Mouse (Mus musculus) urinary bladder, postnatal 10 days (tissue): ENCODE results near the gene Selp.

Source experiments
- DNase-seq: peaks from one replicate; pipeline ENCODE4 v3.0.0; 2022; ENCODE audit warnings: low spot score

The Selp gene

GRCm38 (mm10) chr1:164114947-164115493 lies at the start of gene Selp:
Selp (plus strand) TSS chr1:164115264.
- DNase-seq, result no peak

GRCm38 (mm10) chr1:164069261-164069660 lies 45.8 kb upstream of the Selp start:
- DNase-seq, result no peak

GRCm38 (mm10) chr1:164070461-164070860 lies 44.6 kb upstream of the Selp start:
- no peak for DNase-seq

- no peak for DNase-seq
Measured at GRCm38 (mm10) chr1:164071111-164071510, 44.0 kb upstream of the Selp start.

- DNase-seq, result no peak
Measured at GRCm38 (mm10) chr1:164072001-164072400, 43.1 kb upstream of the Selp start.

GRCm38 (mm10) chr1:164073091-164073490 lies 42.0 kb upstream of the Selp start:
- DNase-seq, result no peak

- no peak for DNase-seq
Measured at GRCm38 (mm10) chr1:164073803-164074202, 41.3 kb upstream of the Selp start.

- no peak for DNase-seq
Measured at GRCm38 (mm10) chr1:164074606-164075140, 40.4 kb upstream of the Selp start.

GRCm38 (mm10) chr1:164075416-164075815 lies 39.6 kb upstream of the Selp start:
- no peak for DNase-seq

- no peak for DNase-seq
Measured at GRCm38 (mm10) chr1:164076441-164076840, 38.6 kb upstream of the Selp start.

GRCm38 (mm10) chr1:164077031-164077430 lies 38.0 kb upstream of the Selp start:
- no peak for DNase-seq

- no peak for DNase-seq
Measured at GRCm38 (mm10) chr1:164078323-164078741, 36.7 kb upstream of the Selp start.

GRCm38 (mm10) chr1:164079091-164079490 lies 36.0 kb upstream of the Selp start:
- DNase-seq, result no peak

- no peak for DNase-seq
Measured at GRCm38 (mm10) chr1:164083046-164083445, 32.0 kb upstream of the Selp start.

GRCm38 (mm10) chr1:164086797-164087196 lies 28.3 kb upstream of the Selp start:
- no peak for DNase-seq

- no peak for DNase-seq
Measured at GRCm38 (mm10) chr1:164087872-164088271, 27.2 kb upstream of the Selp start.

GRCm38 (mm10) chr1:164096780-164097179 lies 18.3 kb upstream of the Selp start:
- DNase-seq, result no peak

GRCm38 (mm10) chr1:164097911-164098310 lies 17.2 kb upstream of the Selp start:
- DNase-seq, result no peak

GRCm38 (mm10) chr1:164098372-164098771 lies 16.7 kb upstream of the Selp start:
- DNase-seq, result no peak

- no peak for DNase-seq
Measured at GRCm38 (mm10) chr1:164109763-164110162, 5.3 kb upstream of the Selp start.

- DNase-seq, result no peak
Measured at GRCm38 (mm10) chr1:164110591-164111329, 4.3 kb upstream of the Selp start.

GRCm38 (mm10) chr1:164114280-164114679 lies 784 bp upstream of the Selp start:
- no peak for DNase-seq

- DNase-seq, result no peak
Measured at GRCm38 (mm10) chr1:164115647-164116046, 583 bp downstream of the Selp start.

GRCm38 (mm10) chr1:164117869-164118268 lies 2.8 kb downstream of the Selp start:
- no peak for DNase-seq
